Mouse (Mus musculus): ENCODE results near the gene Hist1h3h.
A peak's percentile ranks its signal among the peaks of the same experiment; 100 is the strongest.
"Not testable (repeated sequence)": the region's sequence is repeated elsewhere in the genome, so short reads cannot be mapped to it uniquely, and the experiment has no call there.

Gene Hist1h3h

DNA sequence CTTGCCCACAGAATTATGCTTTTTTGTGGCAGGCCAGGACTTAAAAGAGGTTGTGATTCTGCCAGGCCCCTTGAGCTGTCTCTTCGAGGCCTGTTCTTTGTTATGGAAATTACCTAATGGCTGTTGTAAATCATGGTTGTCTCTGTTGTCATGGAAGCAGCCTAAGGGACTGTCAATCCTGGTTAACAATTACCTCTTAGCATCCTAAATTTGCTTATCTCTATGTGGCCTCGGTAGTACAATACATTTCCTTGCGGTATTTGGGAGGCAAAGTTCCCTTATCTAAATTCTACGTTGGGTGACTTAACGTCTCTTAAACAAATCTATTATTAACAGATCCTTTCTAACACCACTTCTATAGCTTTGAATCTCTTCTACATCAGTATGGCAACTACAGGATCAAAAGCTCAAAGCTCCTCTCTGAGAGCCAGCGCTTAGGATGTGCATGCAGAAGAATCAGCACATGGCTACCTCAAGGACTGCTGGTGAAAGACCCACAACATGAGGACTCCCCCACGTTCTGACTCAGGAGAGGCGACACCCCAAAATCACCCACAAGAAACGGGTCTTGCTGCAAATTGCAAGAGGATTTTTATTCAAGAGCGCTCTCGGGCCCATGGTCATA, 10.6 kb downstream of the Hist1h3h start:
- DNase-seq (ENCODE audit: low spot score in 2 of 2) = no peak

DNA sequence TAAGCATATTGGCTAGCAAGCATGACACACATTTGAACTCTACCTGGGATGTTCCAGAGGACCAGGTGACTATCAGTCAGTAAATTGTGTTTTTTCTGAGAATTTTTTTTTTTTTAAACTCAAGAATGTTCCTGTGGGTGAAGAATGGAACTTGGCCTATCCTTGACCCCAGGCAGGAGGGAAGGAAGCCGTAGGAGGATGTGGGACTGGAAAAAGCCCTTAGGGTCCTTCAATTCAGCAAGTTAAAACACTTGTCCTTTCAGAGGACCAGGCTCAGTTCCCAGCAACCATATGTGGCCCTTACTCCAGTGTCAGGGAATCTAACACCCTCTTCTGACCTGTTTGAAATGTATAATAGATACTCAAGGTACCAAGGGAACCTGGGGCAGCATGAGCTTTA, 12.1 kb downstream of the Hist1h3h start:
- DNase-seq (ENCODE audit: low spot score in 2 of 2) = no peak

DNA sequence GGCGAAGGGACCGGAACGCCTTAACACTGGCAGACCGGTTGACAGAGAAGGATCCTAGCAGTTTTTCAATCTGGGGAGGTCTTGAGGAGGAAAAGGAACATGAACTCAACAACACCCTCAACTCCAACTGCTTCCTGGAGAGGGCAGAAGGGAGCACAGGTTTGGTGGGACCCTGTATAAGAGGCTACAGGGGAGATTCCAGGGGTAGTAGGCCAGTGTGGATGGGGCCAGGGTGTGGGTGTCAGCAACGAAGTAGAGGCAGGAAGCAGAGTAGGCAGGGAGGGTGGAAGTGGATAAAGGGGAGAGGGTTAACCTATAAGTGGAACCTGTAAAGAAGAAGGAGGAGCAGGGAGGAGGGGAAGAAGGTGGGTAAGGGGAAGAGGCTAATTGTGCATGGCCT, 16.0 kb downstream of the Hist1h3h start:
- no peak for DNase-seq (ENCODE audit: low spot score in 2 of 2)

- peak; percentile 69 to 75 for DNase-seq (ENCODE audit: low spot score in 2 of 2)
Observed at GRCm38 (mm10) chr13:21734010-21734905, 16.8 kb downstream of the Hist1h3h start.

DNA sequence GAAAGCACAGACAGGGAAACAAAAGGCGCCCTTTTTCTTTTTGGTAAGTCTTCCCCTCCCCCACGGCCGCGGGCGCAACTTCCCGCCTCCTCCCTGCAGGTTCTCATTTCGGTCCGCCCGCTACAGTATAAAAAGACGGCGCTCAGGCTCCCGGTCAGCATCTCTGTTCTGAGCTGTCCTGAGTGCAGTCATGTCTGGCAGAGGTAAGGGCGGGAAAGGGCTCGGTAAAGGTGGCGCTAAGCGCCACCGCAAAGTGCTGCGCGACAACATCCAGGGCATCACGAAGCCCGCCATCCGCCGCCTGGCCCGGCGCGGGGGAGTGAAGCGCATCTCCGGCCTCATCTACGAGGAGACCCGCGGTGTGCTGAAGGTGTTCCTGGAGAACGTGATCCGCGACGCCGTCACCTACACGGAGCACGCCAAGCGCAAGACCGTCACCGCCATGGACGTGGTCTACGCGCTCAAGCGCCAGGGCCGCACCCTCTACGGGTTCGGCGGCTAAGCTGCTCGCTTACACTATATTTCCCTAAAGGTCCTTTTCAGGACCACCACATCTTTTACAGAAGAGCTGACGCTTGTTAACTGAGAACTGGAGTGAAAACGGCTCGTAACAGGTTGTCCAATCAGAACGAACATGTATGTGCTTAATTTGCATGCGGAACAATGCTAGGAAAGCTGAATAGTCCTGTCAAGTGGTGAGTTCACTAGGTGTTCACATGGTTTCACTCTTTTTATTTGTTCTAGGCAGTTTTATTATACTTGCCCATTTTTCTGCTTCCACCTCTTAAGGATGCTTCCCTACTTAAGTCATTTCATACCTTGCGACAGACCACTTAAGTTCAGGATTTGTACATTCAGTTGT, 17.7 kb downstream of the Hist1h3h start, which contains the start of gene Hist1h4j:
TSS of gene Hist1h4j (plus strand) at position 159 of the 862 bp plus-strand sequence.
- peak; percentile 64 to 71 for DNase-seq (ENCODE audit: low spot score in 2 of 2)

DNA sequence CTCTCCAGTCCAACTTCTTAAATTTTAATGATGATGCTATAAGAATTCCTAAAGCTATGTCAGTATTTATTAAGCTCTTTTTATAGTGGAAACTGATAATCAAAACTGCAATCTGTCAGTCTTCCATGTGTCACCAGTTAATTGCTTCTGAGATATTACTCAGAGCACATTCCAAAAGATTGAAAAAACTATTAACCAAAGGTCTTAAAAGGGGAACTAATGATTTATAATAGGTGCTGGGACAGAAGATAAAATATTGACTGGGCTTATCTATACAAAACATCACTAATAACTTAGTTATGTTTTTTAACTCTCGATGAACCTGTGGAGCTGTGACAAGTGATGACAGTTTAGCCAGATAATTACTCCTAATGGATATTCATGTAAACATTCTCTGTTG, 27.5 kb downstream of the Hist1h3h start:
- no peak for DNase-seq (ENCODE audit: low spot score in 2 of 2)

DNA sequence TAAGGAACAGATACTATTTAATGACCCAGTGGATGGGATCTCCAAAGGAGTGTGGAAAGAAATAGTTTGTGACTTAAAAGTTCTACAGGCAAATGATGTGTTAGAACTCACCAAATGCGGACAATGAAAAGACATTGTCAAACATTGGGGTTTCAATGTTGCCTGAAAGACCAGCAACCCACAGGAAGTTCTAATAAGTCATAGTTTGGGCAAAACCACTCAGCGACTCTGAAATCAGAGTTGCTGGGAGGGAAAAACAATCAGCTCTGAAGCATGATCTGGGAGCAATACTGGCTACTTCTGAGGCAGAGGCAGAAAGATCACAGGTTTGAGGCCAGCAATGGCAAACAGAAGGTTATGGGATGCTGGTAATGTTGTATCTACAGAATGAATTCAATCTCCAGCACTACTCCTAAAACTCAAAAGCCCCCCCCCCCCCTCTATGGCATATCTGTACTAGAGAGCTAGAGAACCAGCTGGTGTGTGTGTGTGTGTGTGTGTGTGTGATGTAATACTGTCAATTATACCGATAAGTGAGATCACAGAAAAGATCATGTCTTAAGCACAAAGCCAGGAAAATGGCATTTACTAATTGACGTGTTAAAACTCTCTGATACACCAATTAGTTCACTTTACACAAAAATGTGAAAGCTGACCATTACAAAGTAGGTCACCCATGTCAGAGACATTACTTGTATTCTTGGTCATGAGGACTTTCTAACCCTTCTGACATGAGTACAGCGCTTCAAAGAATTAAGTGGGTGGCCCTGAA, 32.1 kb downstream of the Hist1h3h start:
- no peak for DNase-seq (ENCODE audit: low spot score in 2 of 2)

- DNase-seq (ENCODE audit: low spot score in 2 of 2) = peak; percentile 84 to 89
Observed at GRCm38 (mm10) chr13:21750159-21751017, 32.9 kb downstream of the Hist1h3h start, which contains the start of gene Hist1h4k. Hist1h4k (minus strand) TSS chr13:21750505.

- DNase-seq (ENCODE audit: low spot score in 2 of 2) = no peak
Observed at GRCm38 (mm10) chr13:21751417-21751816, 34.0 kb downstream of the Hist1h3h start.

GRCm38 (mm10) chr13:21751827-21752226, 34.4 kb downstream of the Hist1h3h start:
- no peak for DNase-seq (ENCODE audit: low spot score in 2 of 2)

DNA sequence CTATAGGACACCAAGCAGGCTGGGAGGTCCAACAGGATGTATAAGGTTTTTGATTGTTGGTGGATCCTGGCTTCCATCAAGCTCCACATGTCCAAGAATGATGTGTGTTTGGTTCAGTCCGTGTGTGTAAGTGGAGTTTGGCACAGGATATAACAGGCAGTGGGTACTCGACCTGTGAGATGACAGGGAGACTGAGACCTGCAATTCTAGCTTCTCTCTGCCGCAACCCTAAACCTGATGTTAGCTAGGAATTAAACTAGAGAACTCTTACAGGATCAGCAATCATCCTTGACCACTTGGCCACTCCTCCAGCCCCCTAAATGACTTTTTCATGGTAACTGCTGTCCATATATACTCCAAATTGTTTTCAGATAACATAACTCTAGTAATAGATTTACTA, 34.9 kb downstream of the Hist1h3h start:
- no peak for DNase-seq (ENCODE audit: low spot score in 2 of 2)

GRCm38 (mm10) chr13:21753051-21753523, 35.6 kb downstream of the Hist1h3h start:
- no peak for DNase-seq (ENCODE audit: low spot score in 2 of 2)

- peak; percentile 43 to 53 for DNase-seq (ENCODE audit: low spot score in 2 of 2)
Observed at GRCm38 (mm10) chr13:21753524-21754285, 36.2 kb downstream of the Hist1h3h start, which contains the start of the genes Hist1h2ak and Hist1h2bn. Hist1h2ak (minus strand) TSS chr13:21753827. Hist1h2bn (plus strand) TSS chr13:21754123.

DNA sequence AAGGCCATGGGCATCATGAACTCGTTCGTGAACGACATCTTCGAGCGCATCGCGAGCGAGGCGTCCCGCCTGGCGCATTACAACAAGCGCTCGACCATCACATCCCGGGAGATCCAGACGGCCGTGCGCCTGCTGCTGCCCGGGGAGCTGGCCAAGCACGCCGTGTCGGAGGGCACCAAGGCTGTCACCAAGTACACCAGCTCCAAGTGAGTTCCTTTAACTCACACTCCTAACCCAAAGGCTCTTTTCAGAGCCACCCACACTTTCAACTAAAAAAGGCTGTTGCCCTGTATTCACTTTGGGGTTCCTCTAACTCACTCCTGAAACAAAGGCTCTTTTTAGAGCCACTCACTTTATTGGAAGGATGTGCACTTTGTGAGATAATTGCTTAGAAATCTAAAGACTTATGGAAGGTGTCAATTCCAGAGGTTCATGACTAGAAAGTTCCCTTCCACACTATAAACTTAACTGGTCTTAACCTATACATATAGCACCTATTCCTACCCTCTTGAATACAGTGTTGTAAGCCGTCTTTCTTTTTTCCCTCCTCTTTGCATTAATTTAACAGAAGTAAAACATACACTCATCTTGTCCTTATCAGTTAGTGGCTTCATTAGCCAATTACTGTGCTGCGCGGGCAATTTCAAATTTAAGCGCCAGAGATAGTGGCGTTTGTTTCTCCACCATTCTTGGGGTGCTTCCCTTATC, 37.0 kb downstream of the Hist1h3h start:
- DNase-seq (ENCODE audit: low spot score in 2 of 2) = not testable (repeated sequence)

DNA sequence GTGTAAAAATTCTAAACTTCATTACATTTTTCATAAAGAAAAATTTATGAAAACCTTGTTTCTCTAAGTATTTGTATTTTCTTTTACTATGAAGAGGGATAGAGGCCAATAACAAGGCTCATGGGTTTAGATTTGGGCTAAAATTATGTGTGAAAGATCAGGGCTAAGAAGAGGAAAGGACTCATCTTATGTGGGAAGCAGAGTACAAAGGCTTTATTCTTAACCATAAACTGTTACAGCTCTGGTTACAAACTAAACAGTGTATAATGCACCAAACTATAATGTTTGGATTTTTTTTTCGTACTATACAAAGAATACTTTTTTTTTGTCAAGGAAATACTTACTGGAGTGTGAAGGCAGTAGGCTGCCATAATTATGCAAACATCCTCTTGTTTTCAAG, 38.2 kb downstream of the Hist1h3h start:
- no peak for DNase-seq (ENCODE audit: low spot score in 2 of 2)

Measured in urinary bladder, postnatal 36 days (tissue).